Mouse (Mus musculus): ENCODE results near the gene Cd248. TPM values are rescaled to one million over a fixed set of nuclear protein-coding genes. Genes with fewer than 3 reads are reported as not detected.
A peak's percentile ranks its signal among the peaks of the same experiment; 100 is the strongest.
"Not testable (repeated sequence)": the region's sequence is repeated elsewhere in the genome, so short reads cannot be mapped to it uniquely, and the experiment has no call there.

Gene Cd248
- polyA plus RNA-seq, 1 experiment from 2014 or later: 4.1 TPM

- DNase-seq (ENCODE audit: low spot score): no peak
These were observed 5.2 kb downstream of the Cd248 start for GRCm38 (mm10) chr19:5073028-5073427.

DNA sequence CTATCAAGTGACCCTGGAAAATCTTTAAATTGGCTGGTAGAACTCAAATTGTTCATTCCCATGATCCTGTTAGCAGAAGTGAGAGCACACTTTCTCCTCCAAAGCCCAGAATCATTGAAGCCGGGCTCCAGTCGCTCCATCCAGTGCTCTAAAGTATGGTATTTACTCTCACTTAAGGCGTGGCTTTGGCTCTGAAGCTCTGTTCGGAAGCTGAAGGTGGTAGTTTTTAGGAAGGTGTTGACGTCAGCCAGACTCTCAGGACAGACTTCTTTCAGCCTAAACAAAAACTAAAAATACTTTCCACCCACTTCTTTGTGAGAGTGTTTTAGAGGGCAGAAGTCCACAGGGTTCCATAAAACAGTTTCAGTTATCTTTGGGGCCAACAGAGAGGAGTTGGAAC, 5.6 kb downstream of the Cd248 start:
- no peak for DNase-seq (ENCODE audit: low spot score)

DNA sequence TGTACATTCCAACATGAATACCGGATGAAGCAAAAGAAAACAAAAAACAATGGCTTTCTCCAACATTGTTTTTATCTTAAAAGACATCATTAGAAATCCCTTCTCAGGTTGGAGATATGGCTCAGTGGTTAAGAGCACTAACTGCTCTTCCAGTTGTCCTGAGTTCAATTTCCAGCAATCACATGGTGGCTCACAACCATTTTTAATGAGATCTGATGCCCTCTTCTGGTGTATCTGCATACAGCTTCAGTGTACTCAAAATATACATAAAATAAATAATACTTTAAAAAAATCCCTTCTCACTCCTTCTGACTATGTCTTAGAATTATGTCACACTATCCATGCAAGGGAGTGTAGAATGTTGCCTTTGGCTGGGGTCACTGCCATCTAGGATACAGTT, 11.4 kb downstream of the Cd248 start:
- no peak for DNase-seq (ENCODE audit: low spot score)

GRCm38 (mm10) chr19:5082005-5082404, 14.1 kb downstream of the Cd248 start:
- no peak for DNase-seq (ENCODE audit: low spot score)

- no peak for DNase-seq (ENCODE audit: low spot score)
These were observed 14.7 kb downstream of the Cd248 start for GRCm38 (mm10) chr19:5082596-5082995.

DNA sequence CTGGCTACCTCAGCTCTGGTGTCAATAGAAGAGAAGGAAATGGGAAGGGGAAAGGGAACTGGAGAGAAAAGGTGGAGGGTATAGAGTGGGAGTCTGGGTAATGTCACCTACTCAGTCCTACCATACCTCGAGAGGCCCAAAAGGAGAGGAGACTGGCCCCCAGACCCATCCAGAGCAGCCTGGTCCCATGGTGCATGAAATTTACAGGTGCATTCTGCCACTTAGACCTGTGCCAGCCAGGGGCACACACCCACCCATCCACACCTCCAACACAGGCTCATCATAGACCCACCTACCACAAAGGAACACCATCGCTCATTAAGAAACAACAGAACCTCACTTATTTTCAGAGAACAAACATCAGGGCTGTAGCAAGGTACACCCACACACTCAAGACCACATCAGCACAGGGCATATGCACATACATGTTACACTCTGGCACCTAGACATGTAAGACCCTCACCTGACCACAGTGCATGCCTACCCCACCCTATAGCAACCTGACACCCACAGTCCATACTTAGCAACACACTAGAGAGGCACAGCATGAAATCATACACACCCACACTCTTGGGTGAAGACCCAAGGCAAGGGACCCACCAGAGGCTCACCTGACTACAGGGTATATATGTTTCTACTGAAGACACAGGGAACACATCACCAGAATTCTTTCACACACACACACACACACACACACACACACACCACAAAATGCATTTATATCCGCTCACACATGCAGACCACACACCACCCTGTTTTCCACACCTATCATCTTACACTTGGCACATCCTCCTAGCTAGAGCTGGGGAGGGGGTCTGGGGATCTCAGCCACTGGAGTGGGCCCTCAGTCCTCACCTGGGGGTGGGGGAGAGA, 16.3 kb downstream of the Cd248 start:
- DNase-seq (ENCODE audit: low spot score): no peak

GRCm38 (mm10) chr19:5084834-5085144, 16.9 kb downstream of the Cd248 start:
- no peak for DNase-seq (ENCODE audit: low spot score)

DNA sequence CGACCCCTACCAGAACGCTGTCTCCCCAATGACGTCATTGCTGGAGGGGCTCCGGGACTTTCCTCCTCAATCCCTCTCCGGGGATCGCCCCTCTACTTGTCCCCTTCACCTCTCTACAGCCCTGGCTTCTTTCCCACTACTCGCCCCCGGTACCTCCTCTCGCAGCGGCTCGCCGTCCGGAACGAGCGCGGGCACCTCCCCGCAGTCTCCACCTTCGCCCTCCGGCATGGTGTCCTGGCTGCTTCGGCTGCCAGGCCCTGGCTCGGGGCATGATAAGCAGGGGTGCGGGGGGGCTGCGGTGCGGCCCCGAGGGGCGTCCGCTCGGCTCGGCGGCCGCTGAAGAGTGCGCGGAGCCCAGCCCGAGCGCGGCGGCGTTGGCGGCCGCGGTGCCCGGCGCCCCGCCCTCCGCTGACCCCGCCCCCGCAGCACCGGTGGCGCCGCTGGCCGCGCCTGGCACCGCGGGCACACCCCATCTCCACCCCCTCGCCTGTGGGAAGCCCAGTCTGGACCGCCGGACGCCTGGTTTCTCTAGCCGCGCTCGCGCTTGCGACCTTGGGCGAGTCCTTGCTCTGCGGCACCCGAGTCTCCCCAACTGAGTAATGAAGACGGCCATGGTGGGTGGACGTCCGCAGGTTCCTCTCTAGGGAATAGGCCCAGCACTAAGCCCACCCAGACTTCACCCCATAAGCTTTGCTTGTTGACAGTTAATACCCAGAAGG, 17.4 kb downstream of the Cd248 start, which contains the start of gene Tmem151a:
TSS of gene Tmem151a (minus strand) at position 387 of the 719 bp plus-strand sequence.
- DNase-seq (ENCODE audit: low spot score): no peak

DNA sequence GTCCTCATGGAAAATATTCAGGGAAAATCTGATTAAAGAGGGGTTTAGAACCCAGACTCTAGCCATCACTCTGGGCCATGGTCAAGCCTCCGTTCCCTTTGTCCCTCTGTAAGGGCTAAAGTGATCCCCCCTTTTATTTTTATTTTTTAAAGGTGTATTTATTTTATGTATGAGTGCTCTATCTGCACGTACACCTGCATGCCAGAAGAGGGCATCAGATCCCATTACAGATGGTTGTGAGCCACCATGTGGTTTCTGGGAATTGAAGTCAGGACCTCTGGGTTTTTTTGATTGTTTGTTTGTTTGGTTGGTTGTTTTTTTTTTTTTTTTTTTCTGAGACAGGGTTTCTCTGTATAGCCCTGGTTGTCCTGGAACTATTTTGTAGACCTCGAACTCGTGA, 18.7 kb downstream of the Cd248 start:
- DNase-seq (ENCODE audit: low spot score): not testable (repeated sequence)

DNA sequence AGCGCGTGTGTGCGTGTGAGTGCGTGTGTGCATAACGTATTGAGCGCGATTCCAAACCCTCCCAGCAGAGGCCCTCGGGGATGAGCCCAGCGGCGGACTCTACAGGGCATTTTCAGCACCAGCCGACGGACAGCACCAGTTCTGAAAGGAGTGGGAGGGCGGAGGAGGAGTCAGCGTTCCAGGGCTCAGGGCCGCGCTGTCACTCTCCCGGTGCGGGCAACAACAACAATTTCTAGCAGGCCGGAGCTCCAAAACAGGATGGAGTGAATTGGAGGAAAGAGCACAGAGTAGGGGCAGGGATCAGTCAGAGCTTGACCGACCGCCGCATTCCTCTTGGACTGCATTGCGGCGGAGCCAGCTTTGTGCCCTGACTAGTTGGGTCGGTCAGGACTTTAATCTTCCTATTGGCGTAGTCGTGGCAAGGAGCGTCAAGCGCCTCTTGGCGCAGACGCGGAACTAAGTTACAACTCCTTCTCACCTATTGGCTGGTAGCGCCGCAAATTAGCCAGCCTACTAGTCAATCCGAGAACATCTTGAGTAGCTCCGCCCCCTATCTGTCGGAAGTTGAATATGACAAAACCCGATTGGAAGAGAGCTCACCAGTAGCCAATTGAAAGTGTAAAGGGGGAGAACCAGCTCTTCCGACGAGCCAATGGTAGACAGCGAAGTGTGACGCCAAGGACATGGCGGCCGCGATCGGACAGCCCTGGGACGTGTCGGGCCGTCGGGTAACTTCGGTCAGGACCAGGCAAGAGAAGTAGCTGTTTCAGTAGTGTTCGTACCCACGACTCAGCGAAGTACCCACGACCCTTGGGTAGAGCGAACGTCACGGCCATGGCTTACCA, 20.2 kb downstream of the Cd248 start, which contains the start of gene Yif1a:
TSS of gene Yif1a (plus strand) at position 655 of the 845 bp plus-strand sequence.
- DNase-seq (ENCODE audit: low spot score): peak; percentile 98

GRCm38 (mm10) chr19:5089324-5089723, 21.4 kb downstream of the Cd248 start:
- DNase-seq (ENCODE audit: low spot score): no peak

- DNase-seq (ENCODE audit: low spot score): no peak
These were observed 24.2 kb downstream of the Cd248 start for GRCm38 (mm10) chr19:5092083-5092482.

DNA sequence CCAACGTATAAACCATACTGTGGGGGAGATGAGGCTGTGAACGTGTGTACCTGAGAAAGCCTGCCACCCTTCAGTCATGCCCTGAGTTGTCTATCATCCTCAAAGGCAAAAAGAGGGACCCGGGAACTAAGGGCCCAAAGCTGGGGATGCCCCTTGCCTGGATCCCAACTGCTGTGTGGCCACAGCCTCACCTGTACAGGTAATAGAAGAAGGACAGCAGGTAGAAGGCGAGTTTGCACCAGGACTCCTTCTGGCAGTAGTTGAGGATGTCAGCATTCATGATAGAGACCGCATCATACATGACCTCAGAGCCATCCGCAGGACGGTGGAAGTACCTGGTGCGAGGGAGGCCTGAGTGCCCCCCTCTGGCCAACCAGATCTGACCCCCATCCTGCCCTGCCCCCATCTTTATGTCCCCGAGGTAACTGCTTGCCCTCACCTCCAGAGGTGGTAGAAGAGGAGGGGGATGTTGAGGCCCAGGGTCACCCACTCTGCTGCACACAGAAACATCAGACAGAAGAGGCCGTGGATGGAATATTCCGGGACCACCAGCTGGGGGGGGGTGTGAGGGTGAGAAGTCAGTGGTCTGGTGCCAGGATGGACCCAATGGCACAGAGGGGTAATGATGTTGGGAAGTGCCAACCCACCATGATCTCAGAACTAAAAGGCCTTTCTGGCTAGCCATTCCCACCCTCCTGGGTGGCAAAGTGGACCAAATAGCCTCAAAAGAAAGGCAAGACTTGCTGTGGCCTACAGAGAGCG, 25.8 kb downstream of the Cd248 start:
- no peak for DNase-seq (ENCODE audit: low spot score)

GRCm38 (mm10) chr19:5094243-5094632, 26.4 kb downstream of the Cd248 start:
- DNase-seq (ENCODE audit: low spot score): peak; percentile 86

- DNase-seq (ENCODE audit: low spot score): no peak
These were observed 27.0 kb downstream of the Cd248 start for GRCm38 (mm10) chr19:5094746-5095417.

- no peak for DNase-seq (ENCODE audit: low spot score)
These were observed 28.1 kb downstream of the Cd248 start for GRCm38 (mm10) chr19:5095887-5096474.

DNA sequence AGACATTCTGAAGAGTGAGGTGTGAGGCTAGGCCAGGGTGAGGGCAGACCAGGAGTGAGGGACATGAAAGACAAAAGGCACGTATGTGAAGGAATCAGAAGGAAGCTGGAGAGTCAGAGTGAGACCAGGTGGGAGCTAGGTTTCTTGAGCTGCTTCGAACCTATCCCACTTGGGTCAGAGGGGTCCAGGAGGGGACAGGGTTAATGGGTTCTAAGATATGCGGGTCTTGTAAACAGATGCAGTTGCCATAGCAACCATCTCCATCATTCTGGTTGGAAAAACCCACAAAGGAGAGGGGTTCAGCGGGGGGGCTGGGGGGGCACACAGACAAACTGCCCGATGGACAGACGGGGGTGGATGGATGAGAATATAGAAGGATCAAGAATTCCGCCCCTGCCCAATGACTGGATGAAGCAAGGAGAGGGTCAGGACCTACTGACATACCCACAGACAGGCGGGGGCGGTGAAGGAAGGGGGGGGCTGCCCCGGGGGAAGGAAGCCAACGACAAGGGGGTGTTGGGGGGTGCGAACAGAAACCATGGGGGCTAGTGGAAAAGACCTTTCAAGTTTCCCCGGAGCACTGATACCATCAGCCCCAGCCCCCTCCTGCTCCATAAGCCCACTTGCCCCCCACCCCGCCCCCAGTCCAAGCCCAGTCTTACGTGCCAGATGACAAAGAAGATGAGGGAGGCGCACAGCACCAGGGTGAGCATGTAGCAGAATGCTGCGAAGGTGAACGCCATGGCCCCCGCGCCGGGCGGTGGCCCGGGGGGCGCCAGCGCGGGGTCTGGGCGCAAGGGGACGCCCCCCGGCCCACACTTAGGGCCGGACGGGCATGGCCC, 29.9 kb downstream of the Cd248 start:
- DNase-seq (ENCODE audit: low spot score): no peak

GRCm38 (mm10) chr19:5098363-5099143, 30.7 kb downstream of the Cd248 start, which contains the start of gene Cnih2:
Gene Cnih2, minus strand, starts transcription at chr19:5098521.
- DNase-seq (ENCODE audit: low spot score): peak; percentile 66

Data from thymus, postnatal 0 days (tissue).